Mouse (Mus musculus) ovary, adult 10 weeks (tissue): Measurements from ENCODE around the gene Wdr24. TPM values are rescaled to one million over a fixed set of nuclear protein-coding genes. Genes with fewer than 3 reads are reported as not detected.

Source experiments
- polyA plus RNA-seq: library from polyadenylated mRNA; stranded (reverse); fragments of 350-450 nt; fragmentation: Illumina TruSeq; extraction: RNeasy Lipid Tissue Mini Kit (QIAGEN cat#74804); gene quantifications from one replicate; pipeline ENCODE4 v1.2.3, GENCODE M21; 2014

Wdr24 gene
- polyA plus RNA-seq, 1 experiment from 2014 or later: 0.29 TPM

Other genes starting within 250 kb of the Wdr24 start
- gene Lmf1, start 244.5 kb upstream of the Wdr24 start, polyA plus RNA-seq: 0.43 TPM
- not detected for gene Gng13, start 106.5 kb upstream of the Wdr24 start, polyA plus RNA-seq
- not detected for gene Chtf18, start 96.2 kb upstream of the Wdr24 start, polyA plus RNA-seq
- not detected for gene Rpusd1, start 96.0 kb upstream of the Wdr24 start, polyA plus RNA-seq
- gene Mslnl, start 87.6 kb upstream of the Wdr24 start, polyA plus RNA-seq: not detected
- 2.0 TPM for gene Msln, start 69.2 kb upstream of the Wdr24 start, polyA plus RNA-seq
- 0.80 TPM for gene Narfl, start 49.9 kb upstream of the Wdr24 start, polyA plus RNA-seq
- 1.4 TPM for gene Haghl, start 38.0 kb upstream of the Wdr24 start, polyA plus RNA-seq
- 0.43 TPM for gene Ccdc78, start 37.0 kb upstream of the Wdr24 start, polyA plus RNA-seq
- gene Fam173a, start 30.7 kb upstream of the Wdr24 start, polyA plus RNA-seq: not detected
- not detected for gene AC134908.4, start 28.0 kb upstream of the Wdr24 start, polyA plus RNA-seq
- gene Metrn, start 26.5 kb upstream of the Wdr24 start, polyA plus RNA-seq: 0.26 TPM
- gene Fbxl16, start 14.5 kb upstream of the Wdr24 start, polyA plus RNA-seq: 0.94 TPM
- gene Jmjd8, start 5.2 kb downstream of the Wdr24 start, polyA plus RNA-seq: 1.5 TPM
- 2.7 TPM for gene Stub1, start 9.8 kb downstream of the Wdr24 start, polyA plus RNA-seq
- not detected for gene Rhbdl1, start 13.7 kb downstream of the Wdr24 start, polyA plus RNA-seq
- not detected for gene Gm20683, start 18.1 kb downstream of the Wdr24 start, polyA plus RNA-seq
- gene Rhot2, start 21.2 kb downstream of the Wdr24 start, polyA plus RNA-seq: 8.3 TPM
- gene Wdr90, start 37.9 kb downstream of the Wdr24 start, polyA plus RNA-seq: 1.0 TPM
- not detected for gene Mcrip2, start 45.1 kb downstream of the Wdr24 start, polyA plus RNA-seq
- gene Mettl26, start 51.4 kb downstream of the Wdr24 start, polyA plus RNA-seq: 10.6 TPM
- gene Wfikkn1, start 57.2 kb downstream of the Wdr24 start, polyA plus RNA-seq: not detected
- 1.1 TPM for gene Rab40c, start 96.1 kb downstream of the Wdr24 start, polyA plus RNA-seq
- gene Pigq, start 121.3 kb downstream of the Wdr24 start, polyA plus RNA-seq: 27.4 TPM
- gene Nhlrc4, start 121.3 kb downstream of the Wdr24 start, polyA plus RNA-seq: 0.29 TPM
- gene A930017K11Rik, start 128.9 kb downstream of the Wdr24 start, polyA plus RNA-seq: not detected
- gene Capn15, start 162.2 kb downstream of the Wdr24 start, polyA plus RNA-seq: 0.51 TPM
- 2.5 TPM for gene Rab11fip3, start 245.9 kb downstream of the Wdr24 start, polyA plus RNA-seq